Mouse (Mus musculus): ENCODE data around the gene Syt7.

DNA sequence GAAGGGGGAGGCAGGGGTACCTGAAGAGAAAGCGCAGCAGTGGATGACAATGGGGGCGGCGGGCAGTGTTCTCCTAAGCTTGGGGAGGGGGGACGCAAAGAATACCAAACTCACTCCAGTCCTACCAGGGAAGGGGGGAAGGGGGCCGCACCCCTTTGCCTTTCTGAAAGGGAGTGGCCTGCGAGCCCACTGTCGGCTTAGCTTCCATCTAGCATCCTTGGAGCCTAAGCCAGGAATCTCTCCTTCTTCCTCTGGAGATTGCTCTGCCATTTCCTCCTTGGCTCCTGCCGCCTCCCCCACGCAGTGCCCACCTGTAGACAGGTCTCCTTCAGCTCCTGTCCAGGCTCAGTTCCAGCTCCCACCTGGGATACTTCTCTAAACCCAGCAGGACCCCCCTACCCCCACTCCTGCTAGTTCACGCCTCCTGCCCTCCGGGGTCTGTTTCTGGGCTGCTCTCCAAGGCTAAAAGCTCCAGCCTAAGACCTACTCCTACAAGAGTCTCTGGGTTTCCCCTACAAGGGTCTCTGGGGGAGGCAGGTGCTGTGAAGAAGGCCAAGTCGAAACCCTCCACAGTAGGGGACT lies 1.3 kb downstream of the Syt7 start:
- TF ChIP-seq EP300 (IDR thresholded peaks at IDR 0.05; ENCODE audit: insufficient read depth, low read depth, low read length) (no peak), POLR2A (IDR thresholded peaks at IDR 0.05; ENCODE audit: insufficient read depth, low read length) (no peak)
